Mouse (Mus musculus) CH12.LX (cell line): ENCODE measurements around the gene Iqsec3. TPM values are rescaled to one million over a fixed set of nuclear protein-coding genes. Genes with fewer than 3 reads are reported as not detected.

ENCODE experiments used
- DNase-seq: peaks from one replicate; pipeline ENCODE4 v3.0.0-alpha.2; 2013; ENCODE audit errors: extremely low read depth
- H3K27ac ChIP-seq: 2 replicates; pipeline ENCODE4 v1.5.1; 2012; ENCODE audit warnings: low read depth, mild to moderate bottlenecking, control low read depth, moderate library complexity; ENCODE audit not compliant: insufficient read depth
- H3K27me3 ChIP-seq: replicated peaks from 2 replicates; pipeline ENCODE3; 2012; ENCODE audit warnings: inconsistent platforms
- H3K36me3 ChIP-seq, 2 experiments: replicated peaks in 1 of 2; 2 replicates each; pipeline versions ENCODE3 to v1.6.1; 2012; ENCODE audit warnings: inconsistent platforms in 1 of 2, low read length in 1 of 2, mild to moderate bottlenecking in 1 of 2, mixed read lengths in 1 of 2, moderate library complexity in 1 of 2; ENCODE audit not compliant: control insufficient read depth in 1 of 2, insufficient read depth in 1 of 2
- H3K4me1 ChIP-seq, 2 experiments: 2 replicates each; pipeline ENCODE4 v1.6.1; 2012; ENCODE audit warnings: inconsistent platforms in 1 of 2, moderate library complexity in 1 of 2; ENCODE audit not compliant: insufficient read depth in 2 of 2, control insufficient read depth in 1 of 2
- H3K4me2 ChIP-seq: 2 replicates; pipeline ENCODE4 v1.6.1; 2012; ENCODE audit warnings: low read depth, mild to moderate bottlenecking, control low read depth; ENCODE audit not compliant: poor library complexity, insufficient read depth, severe bottlenecking
- H3K4me3 ChIP-seq, 3 experiments: fragments of 150-350 bp in 1 of 3; sonication (generic) in 1 of 3; replicated peaks in 1 of 3; 2 replicates each; pipeline versions ENCODE3 to v1.5.1; 2011 to 2012; ENCODE audit warnings: low read depth in 2 of 3, low read length in 2 of 3, mild to moderate bottlenecking in 2 of 3, moderate library complexity in 2 of 3, control low read depth in 1 of 3, improper control_type of control experiment in 1 of 3, inconsistent platforms in 1 of 3, mixed read lengths in 1 of 3; ENCODE audit not compliant: poor library complexity in 1 of 3
- H3K79me2 ChIP-seq: replicated peaks from 2 replicates; pipeline ENCODE4 v1.6.1; 2012; ENCODE audit warnings: mild to moderate bottlenecking, moderate library complexity; ENCODE audit not compliant: control insufficient read depth, poor library complexity, insufficient read depth, severe bottlenecking; ENCODE audit errors: extremely low read depth
- H3K9ac ChIP-seq: 2 replicates; pipeline ENCODE4 v1.6.1; 2012; ENCODE audit warnings: low read depth, mild to moderate bottlenecking, control low read depth, moderate library complexity; ENCODE audit not compliant: insufficient read depth
- H3K9me3 ChIP-seq: replicated peaks from 2 replicates; pipeline ENCODE3; 2012; ENCODE audit warnings: low read length, inconsistent platforms, mixed read lengths
- CTCF ChIP-seq, 2 experiments: IDR thresholded peaks in 1 of 2; conservative IDR thresholded peaks in 1 of 2; 2 replicates each; pipeline ENCODE4 v1.5.1; 2011 to 2012; ENCODE audit warnings: low read depth in 2 of 2, low read length in 2 of 2, improper control_type of control experiment in 1 of 2, inconsistent platforms in 1 of 2, mild to moderate bottlenecking in 1 of 2, moderate library complexity in 1 of 2
- E2F4 ChIP-seq: IDR thresholded peaks from 2 replicates; pipeline ENCODE4 v1.6.1; 2011; ENCODE audit warnings: low read depth, low read length, improper control_type of control experiment; ENCODE audit not compliant: insufficient replicate concordance
- HCFC1 ChIP-seq: IDR thresholded peaks from 2 replicates; pipeline ENCODE4 v1.6.1; 2012; ENCODE audit warnings: low read depth, mild to moderate bottlenecking, inconsistent platforms, low read length, improper control_type of control experiment
- IRF4 ChIP-seq: IDR thresholded peaks from 2 replicates; pipeline ENCODE4 v1.6.1; 2014; ENCODE audit warnings: low read depth, mild to moderate bottlenecking, inconsistent platforms, low read length, improper control_type of control experiment
- JUN ChIP-seq: IDR thresholded peaks from 2 replicates; pipeline ENCODE4 v1.6.1; 2011; ENCODE audit warnings: low read depth, mild to moderate bottlenecking, low read length, improper control_type of control experiment, moderate library complexity; ENCODE audit not compliant: insufficient read depth
- JUND ChIP-seq: conservative IDR thresholded peaks from 2 replicates; pipeline ENCODE4 v1.6.1; 2011; ENCODE audit warnings: low read depth, low read length, improper control_type of control experiment
- MAX ChIP-seq: IDR thresholded peaks from 2 replicates; pipeline ENCODE4 v1.6.1; 2011; ENCODE audit warnings: low read length, improper control_type of control experiment
- MEF2A ChIP-seq: IDR thresholded peaks from 2 replicates; pipeline ENCODE4 v1.6.1; 2014; ENCODE audit warnings: low read depth, mild to moderate bottlenecking, inconsistent platforms, low read length, improper control_type of control experiment, borderline replicate concordance
- MYC ChIP-seq: IDR thresholded peaks from 2 replicates; pipeline ENCODE4 v1.6.1; 2011; ENCODE audit warnings: low read depth, mild to moderate bottlenecking, improper control_type of control experiment, low read length
- PAX5 ChIP-seq: IDR thresholded peaks from 2 replicates; pipeline ENCODE4 v1.6.1; 2012; ENCODE audit warnings: low read length, inconsistent platforms, mixed read lengths
- POLR2AphosphoS2 ChIP-seq: IDR thresholded peaks from 2 replicates; pipeline ENCODE4 v1.6.1; 2011; ENCODE audit warnings: low read depth, low read length, improper control_type of control experiment
- RAD21 ChIP-seq: IDR thresholded peaks from 2 replicates; pipeline ENCODE4 v1.6.1; 2011; ENCODE audit warnings: low read depth, mild to moderate bottlenecking, low read length, improper control_type of control experiment, moderate library complexity
- TBP ChIP-seq: conservative IDR thresholded peaks from 2 replicates; pipeline ENCODE4 v1.6.1; 2011; ENCODE audit warnings: low read depth, low read length, improper control_type of control experiment
- TCF12 ChIP-seq: IDR thresholded peaks from 2 replicates; pipeline ENCODE4 v1.6.1; 2014; ENCODE audit warnings: low read depth, mild to moderate bottlenecking, inconsistent platforms, low read length, improper control_type of control experiment
- UBTF ChIP-seq: IDR thresholded peaks from 2 replicates; pipeline ENCODE4 v1.6.1; 2012; ENCODE audit warnings: low read depth, mild to moderate bottlenecking, inconsistent platforms, low read length, improper control_type of control experiment, moderate library complexity
- USF2 ChIP-seq: conservative IDR thresholded peaks from 2 replicates; pipeline ENCODE4 v1.6.1; 2011; ENCODE audit warnings: low read depth, low read length, improper control_type of control experiment
- ZKSCAN1 ChIP-seq: IDR thresholded peaks from 2 replicates; pipeline ENCODE4 v1.6.1; 2012; ENCODE audit warnings: low read depth, inconsistent platforms, low read length, improper control_type of control experiment, borderline replicate concordance
- ZMIZ1 ChIP-seq: IDR thresholded peaks from 2 replicates; pipeline ENCODE4 v1.6.1; 2012; ENCODE audit warnings: low read depth, mild to moderate bottlenecking, inconsistent platforms, low read length, improper control_type of control experiment
- dilution Hi-C: fragments of 300-500 bp; cut with MboI; formaldehyde crosslinking; loops from 2 replicates; pipeline ENCODE4 v1.14.3; 2020; ENCODE audit warnings: low sequenced_read_pairs; ENCODE audit not compliant: extremely low pct_unique_long_range_greater_than_20kb, extremely low pct_ligation_motif_present
- in situ Hi-C: fragments of 300-500 bp; cut with MboI; formaldehyde crosslinking; loops from 3 replicates; pipeline ENCODE4 v1.14.3; 2019; ENCODE audit warnings: low sequenced_read_pairs, low pct_ligation_motif_present, low pct_unique_long_range_greater_than_20kb, mixed read lengths
- polyA plus RNA-seq: library from polyadenylated mRNA; unstranded; fragments of >175 nt; gene quantifications from 2 replicates; pipeline ENCODE4 v1.2.1, GENCODE M21; 2012; ENCODE audit warnings: low read depth; ENCODE audit not compliant: insufficient read length
- total RNA-seq, 2 experiments: library from RNA; depleted of rRNA; stranded (reverse); fragments of 300-350 nt in 1 of 2; fragments of >200 nt in 1 of 2; gene quantifications; 2 replicates each; pipeline ENCODE4 v1.2.3; 2012 to 2014

The Iqsec3 gene
- total and polyA plus RNA-seq, 3 experiments, result not detected

- Histone ChIP-seq H3K36me3 (no peaks in the 10 kb centered on the region), H3K4me3 (no peak overlapping the region), H3K4me2 (no peak overlapping the region), H3K27ac (no peak overlapping the region), H3K9ac (no peak overlapping the region), H3K79me2 (no peaks in the 10 kb centered on the region), H3K9me3 (no peaks in the 10 kb centered on the region), H3K27me3 (peaks cover 68% of the 10 kb centered on the region), H3K4me1 (no peaks in the 10 kb centered on the region)
- DNase-seq, result peak; percentile 24
- dilution Hi-C loops, result no loop called here
- in situ Hi-C loops, result loop anchor here (25.0 kb wide), 1 partner anchor 96 kb away; no protein-coding TSS in a partner anchor
- TF ChIP-seq USF2 (no peak), CTCF (conservative IDR thresholded peaks at IDR 0.05 in 1 of 2, IDR thresholded peaks at IDR 0.05 in 1 of 2; ENCODE audit: low read depth in 2 of 2, low read length in 2 of 2) (peak; percentile 50 to 51)
Measured at GRCm38 (mm10) chr6:121508266-121508665, 34.8 kb upstream of the Iqsec3 start.

GRCm38 (mm10) chr6:121501044-121501638 is 27.7 kb upstream of the Iqsec3 start:
- Histone ChIP-seq H3K79me2 (no peaks in the 10 kb centered on the region), H3K9me3 (no peaks in the 10 kb centered on the region), H3K36me3 (no peaks in the 10 kb centered on the region), H3K4me3 (no peak overlapping the region), H3K27me3 (peaks cover 78% of the 10 kb centered on the region), H3K9ac (no peak overlapping the region), H3K4me1 (0 out of 4 replicates have a peak, but pooled peaks cover 0 to 4% of the 10 kb centered on the region in 2 experiments), H3K4me2 (no peak overlapping the region), H3K27ac (no peak overlapping the region)
- in situ Hi-C loops (loop anchor here (25.0 kb wide), 1 partner anchor 89 kb away; no protein-coding TSS in a partner anchor), dilution Hi-C loops (no loop called here)
- no peak for DNase-seq
- TF ChIP-seq USF2, result no peak
- TF ChIP-seq HCFC1, result peak; percentile 43; the same call in 1 of the 2 replicates

GRCm38 (mm10) chr6:121499856-121500255 is 26.4 kb upstream of the Iqsec3 start:
- Histone ChIP-seq H3K9ac (no peak overlapping the region), H3K4me2 (no peak overlapping the region), H3K27ac (no peak overlapping the region), H3K9me3 (no peaks in the 10 kb centered on the region), H3K27me3 (peaks cover 85% of the 10 kb centered on the region), H3K4me3 (no peak overlapping the region), H3K4me1 (0 out of 4 replicates have a peak, but pooled peaks cover 0 to 4% of the 10 kb centered on the region in 2 experiments), H3K36me3 (no peaks in the 10 kb centered on the region), H3K79me2 (no peaks in the 10 kb centered on the region)
- dilution Hi-C loops, result no loop called here
- in situ Hi-C loops, result loop anchor here (25.0 kb wide), 1 partner anchor 88 kb away; no protein-coding TSS in a partner anchor
- DNase-seq, result no peak
- no peak for TF ChIP-seq PAX5
- no peak for TF ChIP-seq MYC
- TF ChIP-seq HCFC1, result no peak
- no peak for TF ChIP-seq CTCF (conservative IDR thresholded peaks at IDR 0.05 in 1 of 2, IDR thresholded peaks at IDR 0.05 in 1 of 2; ENCODE audit: low read depth in 2 of 2, low read length in 2 of 2)
- no peak for TF ChIP-seq TCF12
- no peak for TF ChIP-seq E2F4
- TF ChIP-seq POLR2AphosphoS2, result no peak
- TF ChIP-seq ZMIZ1, result no peak
- no peak for TF ChIP-seq TBP
- no peak for TF ChIP-seq JUND
- TF ChIP-seq MEF2A, result no peak
- TF ChIP-seq IRF4, result no peak
- TF ChIP-seq UBTF, result no peak
- TF ChIP-seq JUN, result no peak
- no peak for TF ChIP-seq MAX
- TF ChIP-seq RAD21, result no peak
- no peak for TF ChIP-seq ZKSCAN1
